In the genomic region with DNA sequence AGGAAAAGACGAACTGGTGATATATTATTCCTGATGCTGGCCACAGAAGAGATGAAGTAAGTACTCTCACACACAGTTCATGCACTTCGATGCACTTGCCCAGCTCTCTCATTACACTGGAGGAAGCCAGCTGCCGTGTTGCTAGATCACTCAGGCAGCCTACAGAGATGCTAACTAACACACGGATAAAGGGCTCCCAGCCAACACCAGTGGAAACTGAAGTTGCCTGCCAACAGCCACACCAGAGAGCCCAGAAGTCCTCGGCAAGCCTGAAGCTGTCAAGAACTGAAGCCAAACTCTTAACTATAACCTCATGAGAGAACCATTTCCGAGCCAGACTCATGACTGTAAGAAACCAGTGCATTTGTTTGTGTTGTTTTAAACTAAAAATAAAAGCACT, we compare ENCODE assay signal across 9 mouse cellular contexts. TPM values are rescaled to one million over a fixed set of nuclear protein-coding genes. Genes with fewer than 3 reads are reported as not detected.
DNase-seq lines count a peak whose midpoint lies in the region; ATAC-seq and TF ChIP-seq lines count a peak whose summit lies in the region.
"Had no signal": no experiment of that assay in that cellular context is flagged by ENCODE, and none has a peak within 500 bp of the region (broad histone marks: within the 10 kb centered on the region; RNA-seq: fewer than 3 reads in every experiment).

No protein-coding gene starts in this region.

- no peak for DNase-seq in hindbrain, embryonic 11.5 days (ENCODE audit: low spot score)
- peak; percentile 62 for DNase-seq in cerebellum, adult 11-12 months
- DNase-seq in gastrocnemius, postnatal 25 days = peak; percentile 93
- peak; percentile 47 to 62 for DNase-seq in layer of hippocampus, adult 2 months (ENCODE audit: low spot score in 2 of 2)
- peak; percentile 71 for DNase-seq in lung, postnatal 14 days
- no peak for DNase-seq in T-cell, adult 2 months (ENCODE audit: low spot score)

- no peak overlapping the region for H3K27ac ChIP-seq in hindbrain, embryonic 15.5 days (replicated peaks)
- H3K27ac ChIP-seq in hindbrain, embryonic 11.5 days (ENCODE audit: low read depth, low read length) = no peak overlapping the region
- no peak overlapping the region for H3K27ac ChIP-seq in layer of hippocampus, adult 2 months
- H3K27ac ChIP-seq: neural tube, embryonic 12.5 days had no signal

- no peak overlapping the region for H3K4me3 ChIP-seq in hindbrain, embryonic 15.5 days
- H3K4me3 ChIP-seq in hindbrain, embryonic 11.5 days (ENCODE audit: low read depth, low read length) = no peak overlapping the region
- no peak overlapping the region for H3K4me3 ChIP-seq in layer of hippocampus, adult 2 months
- H3K4me3 ChIP-seq: neural tube, embryonic 12.5 days had no signal

- 48% methylated on average over 6 of the region's 6 CpGs for WGBS in hindbrain, embryonic 15.5 days
- 71% methylated on average over 6 of the region's 6 CpGs for WGBS in hindbrain, embryonic 11.5 days

- no peaks in the 10 kb centered on the region for H3K36me3 ChIP-seq in hindbrain, embryonic 15.5 days
- H3K36me3 ChIP-seq in hindbrain, embryonic 11.5 days (ENCODE audit: control insufficient read depth, insufficient read depth, low read length) = no peaks in the 10 kb centered on the region
- H3K36me3 ChIP-seq: neural tube, embryonic 12.5 days had no signal

- TF ChIP-seq CTCF in layer of hippocampus, adult 2 months (conservative IDR thresholded peaks at IDR 0.05) = no peak

- ATAC-seq in hindbrain, embryonic 15.5 days (ENCODE audit: low FRiP score, low read depth) = peak; percentile 87
- ATAC-seq in hindbrain, embryonic 11.5 days (ENCODE audit: low FRiP score) = no peak
- no peak for ATAC-seq in erythroid progenitor cell, adult 5-6 weeks (replicated peaks; ENCODE audit: low FRiP score, poor library complexity, severe bottlenecking)

- no peak overlapping the region for H3K9ac ChIP-seq in hindbrain, embryonic 15.5 days
- H3K9ac ChIP-seq in hindbrain, embryonic 11.5 days (ENCODE audit: low read depth, low read length) = no peak overlapping the region
- H3K9ac ChIP-seq: neural tube, embryonic 12.5 days had no signal

- H3K4me1 ChIP-seq in hindbrain, embryonic 15.5 days (replicated peaks) = no peaks in the 10 kb centered on the region
- no peaks in the 10 kb centered on the region for H3K4me1 ChIP-seq in hindbrain, embryonic 11.5 days (replicated peaks; ENCODE audit: control insufficient read depth, insufficient read depth, low read length)
- H3K4me1 ChIP-seq: neural tube, embryonic 12.5 days had no signal

- no peaks in the 10 kb centered on the region for H3K9me3 ChIP-seq in hindbrain, embryonic 15.5 days
- no peaks in the 10 kb centered on the region for H3K9me3 ChIP-seq in hindbrain, embryonic 11.5 days (ENCODE audit: control insufficient read depth, low read length)
- H3K9me3 ChIP-seq: neural tube, embryonic 12.5 days had no signal

- no peak overlapping the region for H3K4me2 ChIP-seq in hindbrain, embryonic 15.5 days
- H3K4me2 ChIP-seq in hindbrain, embryonic 11.5 days (replicated peaks; ENCODE audit: low read depth, low read length) = no peak overlapping the region
- H3K4me2 ChIP-seq: neural tube, embryonic 12.5 days had no signal

- no peaks in the 10 kb centered on the region for H3K27me3 ChIP-seq in hindbrain, embryonic 15.5 days
- H3K27me3 ChIP-seq in hindbrain, embryonic 11.5 days (ENCODE audit: control insufficient read depth, insufficient read depth, low read length) = no peaks in the 10 kb centered on the region
- H3K27me3 ChIP-seq: neural tube, embryonic 12.5 days had no signal

RNA-seq across cellular contexts. Expression of a gene that starts 26.7 kb away (rescaled TPM):
- 6.4 and 6.8 TPM in 2 replicates for polyA plus RNA-seq in hindbrain, embryonic 15.5 days (2015; fragmentation: Nextera tagmentation; extraction: Ambion mirVana)
- 1.8 and 2.9 TPM in 2 replicates for polyA plus RNA-seq in hindbrain, embryonic 11.5 days (2014; fragmentation: Nextera tagmentation; extraction: Ambion mirVana)
- total RNA-seq in gastrocnemius, postnatal 25 days (2021) = 1 to 10 TPM; 3.7 to 5.8 TPM
- 10 to 100 TPM; 34.6 to 37.0 TPM for total RNA-seq in layer of hippocampus, adult 2 months (2021)
- total RNA-seq in erythroid progenitor cell, adult 5-6 weeks (2015; ENCODE audit: low replicate concordance) = 0.84 and 1.1 TPM in 2 replicates
- 1.0 and 1.4 TPM in 2 replicates for total RNA-seq in erythroid progenitor cell, adult 5-6 weeks (2017; ENCODE audit: low replicate concordance)

Comparison
In these comparisons a context has a peak if more than half of its experiments do, and no peak if none do; other contexts are left out.
1. DNase-seq: peak in cerebellum, adult 11-12 months (single experiment), gastrocnemius, postnatal 25 days (single experiment), layer of hippocampus, adult 2 months (2 of 2) and lung, postnatal 14 days (single experiment); none in hindbrain, embryonic 11.5 days (single experiment) and T-cell, adult 2 months (single experiment).
2. RNA of a gene that starts 26.7 kb away (total RNA-seq): 34.6 to 37.0 TPM in layer of hippocampus, adult 2 months; 3.7 to 5.8 TPM in gastrocnemius, postnatal 25 days and 0.84 to 1.4 TPM in erythroid progenitor cell, adult 5-6 weeks; every median in the first group is over 4 times any median in the second.